Mouse (Mus musculus): Measurements from ENCODE around the gene Rundc3a.
A peak's percentile ranks its signal among the peaks of the same experiment; 100 is the strongest.
"Not testable (repeated sequence)": the region's sequence is repeated elsewhere in the genome, so short reads cannot be mapped to it uniquely, and the experiment has no call there.

The Rundc3a gene

GRCm38 (mm10) chr11:102367504-102368280 lies 25.5 kb upstream of the Rundc3a start:
- DNase-seq (ENCODE audit: low read depth, low spot score) = no peak

GRCm38 (mm10) chr11:102368347-102368746 lies 24.9 kb upstream of the Rundc3a start:
- no peak for DNase-seq (ENCODE audit: low read depth, low spot score)

GRCm38 (mm10) chr11:102369263-102369662 lies 23.9 kb upstream of the Rundc3a start:
- DNase-seq (ENCODE audit: low read depth, low spot score) = no peak

GRCm38 (mm10) chr11:102370285-102370684 lies 22.9 kb upstream of the Rundc3a start:
- DNase-seq (ENCODE audit: low read depth, low spot score) = no peak

GRCm38 (mm10) chr11:102371926-102372685 lies 21.1 kb upstream of the Rundc3a start:
- no peak for DNase-seq (ENCODE audit: low read depth, low spot score)

- DNase-seq (ENCODE audit: low read depth, low spot score) = no peak
Measured at GRCm38 (mm10) chr11:102372936-102373335, 20.3 kb upstream of the Rundc3a start.

- no peak for DNase-seq (ENCODE audit: low read depth, low spot score)
Measured at GRCm38 (mm10) chr11:102373646-102374045, 19.6 kb upstream of the Rundc3a start.

GRCm38 (mm10) chr11:102374108-102374725 lies 19.0 kb upstream of the Rundc3a start:
- no peak for DNase-seq (ENCODE audit: low read depth, low spot score)

GRCm38 (mm10) chr11:102375196-102376173 lies 17.7 kb upstream of the Rundc3a start:
- DNase-seq (ENCODE audit: low read depth, low spot score) = no peak

GRCm38 (mm10) chr11:102376196-102376835 lies 16.9 kb upstream of the Rundc3a start:
- no peak for DNase-seq (ENCODE audit: low read depth, low spot score)

GRCm38 (mm10) chr11:102377186-102377585 lies 16.0 kb upstream of the Rundc3a start:
- peak; percentile 34 for DNase-seq (ENCODE audit: low read depth, low spot score)

- no peak for DNase-seq (ENCODE audit: low read depth, low spot score)
Measured at GRCm38 (mm10) chr11:102380091-102380490, 13.1 kb upstream of the Rundc3a start.

GRCm38 (mm10) chr11:102381341-102382100 lies 11.7 kb upstream of the Rundc3a start:
- no peak for DNase-seq (ENCODE audit: low read depth, low spot score)

- DNase-seq (ENCODE audit: low read depth, low spot score) = no peak
Measured at GRCm38 (mm10) chr11:102382794-102383193, 10.4 kb upstream of the Rundc3a start.

GRCm38 (mm10) chr11:102383365-102384136 lies 9.7 kb upstream of the Rundc3a start:
- no peak for DNase-seq (ENCODE audit: low read depth, low spot score)

GRCm38 (mm10) chr11:102384418-102384817 lies 8.8 kb upstream of the Rundc3a start:
- no peak for DNase-seq (ENCODE audit: low read depth, low spot score)

- no peak for DNase-seq (ENCODE audit: low read depth, low spot score)
Measured at GRCm38 (mm10) chr11:102385075-102385474, 8.1 kb upstream of the Rundc3a start.

GRCm38 (mm10) chr11:102386121-102386520 lies 7.1 kb upstream of the Rundc3a start:
- no peak for DNase-seq (ENCODE audit: low read depth, low spot score)

GRCm38 (mm10) chr11:102389436-102389835 lies 3.8 kb upstream of the Rundc3a start:
- not testable (repeated sequence) for DNase-seq (ENCODE audit: low read depth, low spot score)
